Comparison of ENCODE assay signal across 8 mouse cellular contexts in genomic region chr10:80321670-80322581, GRCm38 (mm10). TPM values are rescaled to one million over a fixed set of nuclear protein-coding genes. Genes with fewer than 3 reads are reported as not detected.
DNase-seq lines count a peak whose midpoint lies in the region; ATAC-seq and TF ChIP-seq lines count a peak whose summit lies in the region.

No protein-coding gene starts in this region.

- H3K36me3 ChIP-seq in midbrain, embryonic 11.5 days (ENCODE audit: control insufficient read depth, insufficient read depth, low read length) = no peaks in the 10 kb centered on the region
- peaks cover 21% of the 10 kb centered on the region for H3K36me3 ChIP-seq in midbrain, embryonic 14.5 days (ENCODE audit: control insufficient read depth, insufficient read depth, low read length)
- peaks cover 17% of the 10 kb centered on the region; the same call in 1 of the 2 replicates for H3K36me3 ChIP-seq in limb, embryonic 14.5 days (ENCODE audit: control insufficient read depth, insufficient read depth, low read length)
- no peaks in the 10 kb centered on the region for H3K36me3 ChIP-seq in stomach, embryonic 15.5 days
- H3K36me3 ChIP-seq in kidney, adult 2 months (ENCODE audit: control insufficient read depth, insufficient read depth, low read length) = no peaks in the 10 kb centered on the region

- no peak for ATAC-seq in midbrain, embryonic 11.5 days (ENCODE audit: low FRiP score)
- no peak for ATAC-seq in midbrain, embryonic 14.5 days (ENCODE audit: low FRiP score, low TSS enrichment)
- no peak for ATAC-seq in limb, embryonic 14.5 days (ENCODE audit: low FRiP score, low read depth)
- ATAC-seq in stomach, embryonic 15.5 days (ENCODE audit: insufficient read depth, low FRiP score, low read depth) = no peak
- ATAC-seq in erythroid progenitor cell, adult 5-6 weeks (replicated peaks; ENCODE audit: low FRiP score, poor library complexity, severe bottlenecking) = no peak

- H3K4me1 ChIP-seq in midbrain, embryonic 11.5 days (ENCODE audit: control insufficient read depth, insufficient read depth, low read length) = peaks cover 21% of the 10 kb centered on the region
- peaks cover 18% of the 10 kb centered on the region for H3K4me1 ChIP-seq in midbrain, embryonic 14.5 days (ENCODE audit: control insufficient read depth, insufficient read depth, low read length)
- H3K4me1 ChIP-seq in limb, embryonic 14.5 days (ENCODE audit: control insufficient read depth, insufficient read depth, low read length) = peaks cover 10% of the 10 kb centered on the region; the same call in 1 of the 2 replicates
- H3K4me1 ChIP-seq in stomach, embryonic 15.5 days = peaks cover 32% of the 10 kb centered on the region
- H3K4me1 ChIP-seq in kidney, adult 2 months (ENCODE audit: control insufficient read depth, insufficient read depth, low read length) = peaks cover 7% of the 10 kb centered on the region

- no peak overlapping the region for H3K4me2 ChIP-seq in midbrain, embryonic 11.5 days
- no peak overlapping the region for H3K4me2 ChIP-seq in midbrain, embryonic 14.5 days (ENCODE audit: low read length)
- peak overlapping the region; percentile 99 for H3K4me2 ChIP-seq in limb, embryonic 14.5 days (replicated peaks; ENCODE audit: low read depth, low read length, severe bottlenecking)
- H3K4me2 ChIP-seq in stomach, embryonic 15.5 days = peak overlapping the region; percentile 97

- intact Hi-C loops in gastrocnemius, adult 2 months (cut with DNase I) = no loop called here
- intact Hi-C loops in gastrocnemius, postnatal 36 days (cut with DNase I) = no loop called here

- no peak overlapping the region for H3K4me3 ChIP-seq in gastrocnemius, adult 2 months
- 0 out of 2 replicates have a peak overlapping the region, but pooled peaks have one; percentile 2 for H3K4me3 ChIP-seq in midbrain, embryonic 11.5 days (ENCODE audit: low read depth, low read length)
- no peak overlapping the region for H3K4me3 ChIP-seq in midbrain, embryonic 14.5 days (replicated peaks; ENCODE audit: low read depth, low read length)
- H3K4me3 ChIP-seq in limb, embryonic 14.5 days (replicated peaks; ENCODE audit: low read length) = peak overlapping the region; percentile 60; the same call in 1 of the 2 replicates
- H3K4me3 ChIP-seq in stomach, embryonic 15.5 days (replicated peaks) = peak overlapping the region; percentile 64; the same call in 1 of the 2 replicates
- no peak overlapping the region for H3K4me3 ChIP-seq in kidney, adult 2 months (ENCODE audit: insufficient read depth, low read depth, low read length)

- no peak for DNase-seq in gastrocnemius, adult 2 months
- no peak for DNase-seq in gastrocnemius, postnatal 36 days
- DNase-seq in midbrain, embryonic 11.5 days (ENCODE audit: low spot score, missing footprints) = no peak
- DNase-seq in midbrain, embryonic 14.5 days = no peak
- no peak for DNase-seq in limb, embryonic 14.5 days (ENCODE audit: low spot score)
- no peak for DNase-seq in kidney, adult 2 months

- no peak for TF ChIP-seq POLR2A in limb, embryonic 14.5 days (IDR thresholded peaks at IDR 0.05; ENCODE audit: borderline replicate concordance, extremely low read depth, insufficient read depth, insufficient read length)
- TF ChIP-seq POLR2A in kidney, adult 2 months (IDR thresholded peaks at IDR 0.05; ENCODE audit: low read depth, low read length) = no peak

- H3K9ac ChIP-seq in midbrain, embryonic 11.5 days (ENCODE audit: low read length) = no peak overlapping the region
- H3K9ac ChIP-seq in midbrain, embryonic 14.5 days (replicated peaks; ENCODE audit: low read length) = no peak overlapping the region
- H3K9ac ChIP-seq in limb, embryonic 14.5 days (ENCODE audit: low read depth, low read length, severe bottlenecking) = peak overlapping the region; percentile 64; the same call in 1 of the 2 replicates
- no peak overlapping the region for H3K9ac ChIP-seq in stomach, embryonic 15.5 days

- H3K27me3 ChIP-seq in midbrain, embryonic 11.5 days (ENCODE audit: control insufficient read depth, insufficient read depth, low read length) = peaks cover 2% of the 10 kb centered on the region; the same call in 1 of the 2 replicates
- H3K27me3 ChIP-seq in midbrain, embryonic 14.5 days (ENCODE audit: control insufficient read depth, insufficient read depth, low read length) = no peaks in the 10 kb centered on the region
- H3K27me3 ChIP-seq in limb, embryonic 14.5 days (ENCODE audit: control insufficient read depth, insufficient read depth, low read length) = peaks cover 6% of the 10 kb centered on the region; the same call in 1 of the 2 replicates
- peaks cover 2% of the 10 kb centered on the region; the same call in 1 of the 2 replicates for H3K27me3 ChIP-seq in stomach, embryonic 15.5 days (replicated peaks)
- H3K27me3 ChIP-seq in kidney, adult 2 months (replicated peaks; ENCODE audit: control insufficient read depth, insufficient read depth, low read length) = no peaks in the 10 kb centered on the region

- peak overlapping the region; percentile 89; the same call in 1 of the 2 replicates for H3K27ac ChIP-seq in gastrocnemius, adult 2 months
- no peak overlapping the region for H3K27ac ChIP-seq in midbrain, embryonic 11.5 days (ENCODE audit: low read depth, low read length)
- no peak overlapping the region for H3K27ac ChIP-seq in midbrain, embryonic 14.5 days (replicated peaks; ENCODE audit: low read depth, low read length)
- no peak overlapping the region for H3K27ac ChIP-seq in limb, embryonic 14.5 days (replicated peaks; ENCODE audit: low read depth, low read length)
- H3K27ac ChIP-seq in stomach, embryonic 15.5 days = no peak overlapping the region
- no peak overlapping the region for H3K27ac ChIP-seq in kidney, adult 2 months (ENCODE audit: insufficient read depth, low read depth, low read length)

- no peak for TF ChIP-seq CTCF in gastrocnemius, adult 2 months (IDR thresholded peaks at IDR 0.05)
- no peak for TF ChIP-seq CTCF in kidney, adult 2 months (conservative IDR thresholded peaks at IDR 0.05; ENCODE audit: insufficient read depth, insufficient read length, low read depth, low read length)

- H3K9me3 ChIP-seq in midbrain, embryonic 11.5 days (ENCODE audit: control insufficient read depth, low read length) = no peaks in the 10 kb centered on the region
- H3K9me3 ChIP-seq in midbrain, embryonic 14.5 days (ENCODE audit: control insufficient read depth, low read length) = no peaks in the 10 kb centered on the region
- H3K9me3 ChIP-seq in limb, embryonic 14.5 days (ENCODE audit: control insufficient read depth, low read length) = no peaks in the 10 kb centered on the region
- H3K9me3 ChIP-seq in stomach, embryonic 15.5 days = no peaks in the 10 kb centered on the region

- WGBS in midbrain, embryonic 11.5 days = 92% methylated on average over 21 of the region's 21 CpGs
- WGBS in midbrain, embryonic 14.5 days = 94% methylated on average over 21 of the region's 21 CpGs
- 93% methylated on average over 21 of the region's 21 CpGs for WGBS in limb, embryonic 14.5 days
- 94% methylated on average over 21 of the region's 21 CpGs for WGBS in stomach, embryonic 15.5 days
- 94% methylated on average over 21 of the region's 21 CpGs for WGBS in kidney, adult 2 months

RNA-seq across cellular contexts. Expression of gene 2310011J03Rik, which starts 1.6 kb away (rescaled TPM):
- 1 to 10 TPM; 5.7 to 8.1 TPM for total RNA-seq in gastrocnemius, adult 2 months (2021)
- total RNA-seq in gastrocnemius, postnatal 36 days (2021) = 1 to 10 TPM; 5.5 to 6.2 TPM
- 36.2 and 40.8 TPM in 2 replicates for polyA plus RNA-seq in midbrain, embryonic 11.5 days (2014; fragmentation: Nextera tagmentation; extraction: Ambion mirVana)
- polyA plus RNA-seq in midbrain, embryonic 14.5 days (2014; fragmentation: Nextera tagmentation; extraction: Ambion mirVana) = 20.4 and 21.6 TPM in 2 replicates
- polyA plus RNA-seq in limb, embryonic 14.5 days (2012; rRNA removed) = 45.1 and 46.7 TPM in 2 replicates
- 45.1 and 46.1 TPM in 2 replicates for polyA plus RNA-seq in limb, embryonic 14.5 days (2014; fragmentation: Nextera tagmentation; extraction: Ambion mirVana)
- polyA plus RNA-seq in stomach, embryonic 15.5 days (2015; fragmentation: Nextera tagmentation; extraction: Ambion mirVana) = 40.5 and 46.4 TPM in 2 replicates
- total RNA-seq in erythroid progenitor cell, adult 5-6 weeks (2015; ENCODE audit: low replicate concordance) = 7.2 and 13.4 TPM in 2 replicates
- total RNA-seq in erythroid progenitor cell, adult 5-6 weeks (2017; ENCODE audit: low replicate concordance) = 6.1 and 10.8 TPM in 2 replicates
- 47.8 and 52.5 TPM in 2 replicates for polyA plus RNA-seq in kidney, adult 2 months (2012; rRNA removed)

RNA-seq across cellular contexts. Expression of gene Pcsk4, which starts 7.4 kb away (rescaled TPM):
- 1 to 10 TPM in 1 of 2 experiments, under 1 TPM in 1; 0.84 to 1.0 TPM for total RNA-seq in gastrocnemius, adult 2 months (2021)
- total RNA-seq in gastrocnemius, postnatal 36 days (2021) = 1 to 10 TPM; 1.1 to 2.0 TPM
- 1.5 and 1.8 TPM in 2 replicates for polyA plus RNA-seq in midbrain, embryonic 11.5 days (2014; fragmentation: Nextera tagmentation; extraction: Ambion mirVana)
- 2.5 and 3.5 TPM in 2 replicates for polyA plus RNA-seq in midbrain, embryonic 14.5 days (2014; fragmentation: Nextera tagmentation; extraction: Ambion mirVana)
- 7.8 and 10.7 TPM in 2 replicates for polyA plus RNA-seq in limb, embryonic 14.5 days (2012; rRNA removed)
- polyA plus RNA-seq in limb, embryonic 14.5 days (2014; fragmentation: Nextera tagmentation; extraction: Ambion mirVana) = 4.2 and 5.9 TPM in 2 replicates
- 4.8 and 5.4 TPM in 2 replicates for polyA plus RNA-seq in stomach, embryonic 15.5 days (2015; fragmentation: Nextera tagmentation; extraction: Ambion mirVana)
- total RNA-seq in erythroid progenitor cell, adult 5-6 weeks (2015; ENCODE audit: low replicate concordance) = not detected in 2 replicates
- 1.0 TPM in 1 of 2 replicates, not detected in the other for total RNA-seq in erythroid progenitor cell, adult 5-6 weeks (2017; ENCODE audit: low replicate concordance)
- polyA plus RNA-seq in kidney, adult 2 months (2012; rRNA removed) = 9.1 and 12.2 TPM in 2 replicates

RNA-seq across cellular contexts. Expression of gene Reep6, which starts 7.8 kb away (rescaled TPM):
- total RNA-seq in gastrocnemius, adult 2 months (2021) = 1 to 10 TPM; 1.5 to 2.5 TPM
- 1 to 10 TPM; 1.3 to 1.5 TPM for total RNA-seq in gastrocnemius, postnatal 36 days (2021)
- 4.0 and 4.5 TPM in 2 replicates for polyA plus RNA-seq in midbrain, embryonic 11.5 days (2014; fragmentation: Nextera tagmentation; extraction: Ambion mirVana)
- 5.3 and 7.3 TPM in 2 replicates for polyA plus RNA-seq in midbrain, embryonic 14.5 days (2014; fragmentation: Nextera tagmentation; extraction: Ambion mirVana)
- 3.9 TPM in 2 replicates for polyA plus RNA-seq in limb, embryonic 14.5 days (2012; rRNA removed)
- 9.9 and 10.5 TPM in 2 replicates for polyA plus RNA-seq in limb, embryonic 14.5 days (2014; fragmentation: Nextera tagmentation; extraction: Ambion mirVana)
- 44.5 and 51.2 TPM in 2 replicates for polyA plus RNA-seq in stomach, embryonic 15.5 days (2015; fragmentation: Nextera tagmentation; extraction: Ambion mirVana)
- total RNA-seq in erythroid progenitor cell, adult 5-6 weeks (2015; ENCODE audit: low replicate concordance) = 17.2 and 22.3 TPM in 2 replicates
- 16.8 and 18.2 TPM in 2 replicates for total RNA-seq in erythroid progenitor cell, adult 5-6 weeks (2017; ENCODE audit: low replicate concordance)
- 24.7 and 25.1 TPM in 2 replicates for polyA plus RNA-seq in kidney, adult 2 months (2012; rRNA removed)

RNA-seq across cellular contexts. Expression of gene Apc2, which starts 26.1 kb away (rescaled TPM):
- under 1 TPM; 0.20 to 0.77 TPM for total RNA-seq in gastrocnemius, adult 2 months (2021)
- under 1 TPM; 0.54 to 0.57 TPM for total RNA-seq in gastrocnemius, postnatal 36 days (2021)
- 63.4 and 66.5 TPM in 2 replicates for polyA plus RNA-seq in midbrain, embryonic 11.5 days (2014; fragmentation: Nextera tagmentation; extraction: Ambion mirVana)
- polyA plus RNA-seq in midbrain, embryonic 14.5 days (2014; fragmentation: Nextera tagmentation; extraction: Ambion mirVana) = 241 and 259 TPM in 2 replicates
- 2.5 and 3.3 TPM in 2 replicates for polyA plus RNA-seq in limb, embryonic 14.5 days (2012; rRNA removed)
- 1.5 and 1.8 TPM in 2 replicates for polyA plus RNA-seq in limb, embryonic 14.5 days (2014; fragmentation: Nextera tagmentation; extraction: Ambion mirVana)
- 5.0 and 5.2 TPM in 2 replicates for polyA plus RNA-seq in stomach, embryonic 15.5 days (2015; fragmentation: Nextera tagmentation; extraction: Ambion mirVana)
- total RNA-seq in erythroid progenitor cell, adult 5-6 weeks (2015; ENCODE audit: low replicate concordance) = not detected in 2 replicates
- 0.13 TPM in 1 of 2 replicates, not detected in the other for total RNA-seq in erythroid progenitor cell, adult 5-6 weeks (2017; ENCODE audit: low replicate concordance)
- 0.74 and 0.95 TPM in 2 replicates for polyA plus RNA-seq in kidney, adult 2 months (2012; rRNA removed)

RNA-seq across cellular contexts. Expression of gene Adamtsl5, which starts 26.3 kb away (rescaled TPM):
- 10 to 100 TPM; 26.2 to 43.3 TPM for total RNA-seq in gastrocnemius, adult 2 months (2021)
- total RNA-seq in gastrocnemius, postnatal 36 days (2021) = 10 to 100 TPM; 27.4 to 38.1 TPM
- polyA plus RNA-seq in midbrain, embryonic 11.5 days (2014; fragmentation: Nextera tagmentation; extraction: Ambion mirVana) = 0.11 and 0.31 TPM in 2 replicates
- polyA plus RNA-seq in midbrain, embryonic 14.5 days (2014; fragmentation: Nextera tagmentation; extraction: Ambion mirVana) = 0.26 TPM in 1 of 2 replicates, not detected in the other
- 16.5 and 21.9 TPM in 2 replicates for polyA plus RNA-seq in limb, embryonic 14.5 days (2012; rRNA removed)
- polyA plus RNA-seq in limb, embryonic 14.5 days (2014; fragmentation: Nextera tagmentation; extraction: Ambion mirVana) = 6.5 and 6.7 TPM in 2 replicates
- 13.7 and 17.0 TPM in 2 replicates for polyA plus RNA-seq in stomach, embryonic 15.5 days (2015; fragmentation: Nextera tagmentation; extraction: Ambion mirVana)
- 0.84 TPM in 1 of 2 replicates, not detected in the other for total RNA-seq in erythroid progenitor cell, adult 5-6 weeks (2015; ENCODE audit: low replicate concordance)
- 0.13 and 30.2 TPM in 2 replicates for total RNA-seq in erythroid progenitor cell, adult 5-6 weeks (2017; ENCODE audit: low replicate concordance)
- polyA plus RNA-seq in kidney, adult 2 months (2012; rRNA removed) = 5.5 and 7.4 TPM in 2 replicates

Comparison
In these comparisons a context has a peak if more than half of its experiments do, and no peak if none do; other contexts are left out.
1. H3K4me3 ChIP-seq: peak in midbrain, embryonic 11.5 days (single experiment), limb, embryonic 14.5 days (single experiment) and stomach, embryonic 15.5 days (single experiment); none in gastrocnemius, adult 2 months (single experiment), midbrain, embryonic 14.5 days (single experiment) and kidney, adult 2 months (single experiment).
2. H3K4me2 ChIP-seq: peak in limb, embryonic 14.5 days (single experiment) and stomach, embryonic 15.5 days (single experiment); none in midbrain, embryonic 11.5 days (single experiment) and midbrain, embryonic 14.5 days (single experiment).